Mouse (Mus musculus) MEL (cell line): ENCODE results near the gene S100a4.

Source experiments
- CTCF ChIP-seq, 3 experiments: IDR thresholded peaks in 2 of 3; conservative IDR thresholded peaks in 1 of 3; 2 replicates each; pipeline ENCODE4 v1.5.1; 2011 to 2012; ENCODE audit warnings: low read length in 3 of 3, low read depth in 2 of 3, mild to moderate bottlenecking in 2 of 3, improper control_type of control experiment in 1 of 3, inconsistent platforms in 1 of 3, mixed read lengths in 1 of 3, moderate library complexity in 1 of 3; ENCODE audit not compliant: control insufficient read depth in 1 of 3, insufficient read depth in 1 of 3, poor library complexity in 1 of 3, severe bottlenecking in 1 of 3
- E2F4 ChIP-seq: IDR thresholded peaks from 2 replicates; pipeline ENCODE4 v1.6.1; 2011; ENCODE audit warnings: low read depth, low read length, improper control_type of control experiment, borderline replicate concordance
- EP300 ChIP-seq, 2 experiments: IDR thresholded peaks; 2 replicates each; pipeline ENCODE4 v1.6.1; 2011; ENCODE audit warnings: improper control_type of control experiment in 2 of 2, low read length in 2 of 2, low read depth in 1 of 2, mild to moderate bottlenecking in 1 of 2
- MAFK ChIP-seq: IDR thresholded peaks from 2 replicates; pipeline ENCODE4 v1.6.1; 2011; ENCODE audit warnings: low read depth, mild to moderate bottlenecking, low read length, improper control_type of control experiment, borderline replicate concordance
- POLR2A ChIP-seq, 2 experiments: IDR thresholded peaks; 2 replicates each; pipeline ENCODE4 v1.6.1; 2011 to 2012; ENCODE audit warnings: low read length in 2 of 2, mild to moderate bottlenecking in 2 of 2, control low read depth in 1 of 2, improper control_type of control experiment in 1 of 2, low read depth in 1 of 2, moderate library complexity in 1 of 2; ENCODE audit not compliant: control insufficient read depth in 1 of 2, insufficient read depth in 1 of 2, poor library complexity in 1 of 2
- POLR2AphosphoS2 ChIP-seq: IDR thresholded peaks from 2 replicates; pipeline ENCODE4 v1.6.1; 2011; ENCODE audit warnings: low read length, improper control_type of control experiment
- TAL1 ChIP-seq: IDR thresholded peaks from 2 replicates; pipeline ENCODE4 v1.6.1; 2012; ENCODE audit warnings: mild to moderate bottlenecking, inconsistent platforms, low read length, moderate library complexity, mixed read lengths
- ZC3H11A ChIP-seq: IDR thresholded peaks from 2 replicates; pipeline ENCODE4 v1.6.1; 2012; ENCODE audit warnings: low read depth, mild to moderate bottlenecking, inconsistent platforms, low read length, improper control_type of control experiment

GRCm38 (mm10) chr3:90601486-90602110 is 2.0 kb upstream of the S100a4 start, which contains the start of gene Gm42674:
- TF ChIP-seq EP300 (IDR thresholded peaks at IDR 0.05; ENCODE audit: low read depth in 1 of 2, low read length in 2 of 2) (no peak), ZC3H11A (no peak), MAFK (no peak), E2F4 (no peak), TAL1 (no peak), POLR2A (IDR thresholded peaks at IDR 0.05; ENCODE audit: control insufficient read depth in 1 of 2, insufficient read depth in 1 of 2, low read depth in 1 of 2, low read length in 2 of 2, poor library complexity in 1 of 2) (no peak), POLR2AphosphoS2 (no peak), CTCF (IDR thresholded peaks at IDR 0.05 in 2 of 3, conservative IDR thresholded peaks at IDR 0.05 in 1 of 3; ENCODE audit: control insufficient read depth in 1 of 3, insufficient read depth in 1 of 3, low read depth in 2 of 3, low read length in 3 of 3, poor library complexity in 1 of 3, severe bottlenecking in 1 of 3) (no peak)
